Mouse (Mus musculus): ENCODE data around the gene Cdkal1. TPM values are rescaled to one million over a fixed set of nuclear protein-coding genes. Genes with fewer than 3 reads are reported as not detected.

The Cdkal1 gene
- polyA plus RNA-seq, 1 experiment from 2014 or later, result 33.9 TPM

- DNase-seq (ENCODE audit: low spot score), result no peak
- Histone ChIP-seq H3K4me3 (ENCODE audit: low read depth, low read length) (no peak overlapping the region), H3K27ac (ENCODE audit: low read depth) (no peak overlapping the region), H3K9ac (ENCODE audit: low read length) (no peak overlapping the region), H3K36me3 (ENCODE audit: control insufficient read depth, insufficient read depth, low read length) (no peaks in the 10 kb centered on the region), H3K27me3 (replicated peaks; ENCODE audit: control insufficient read depth, insufficient read depth, low read length) (no peaks in the 10 kb centered on the region), H3K4me1 (replicated peaks; ENCODE audit: control insufficient read depth, insufficient read depth, low read length) (no peaks in the 10 kb centered on the region), H3K4me2 (ENCODE audit: low read length) (no peak overlapping the region), H3K9me3 (ENCODE audit: control insufficient read depth, low read length) (no peaks in the 10 kb centered on the region)
- 77% methylated on average over 7 of the region's 7 CpGs for WGBS
- no peak for ATAC-seq (replicated peaks; ENCODE audit: low FRiP score, low TSS enrichment, low read depth)
These were observed 274.7 kb downstream of the Cdkal1 start for GRCm38 (mm10) chr13:29580780-29581179.

- no peak overlapping the region for H3K4me3 ChIP-seq (ENCODE audit: low read depth, low read length)
- H3K9ac ChIP-seq (ENCODE audit: low read length), result no peak overlapping the region
- ATAC-seq (replicated peaks; ENCODE audit: low FRiP score, low TSS enrichment, low read depth) (no peak), DNase-seq (ENCODE audit: low spot score) (no peak)
- H3K27me3 ChIP-seq (replicated peaks; ENCODE audit: control insufficient read depth, insufficient read depth, low read length), result no peaks in the 10 kb centered on the region
- H3K4me2 ChIP-seq (ENCODE audit: low read length), result no peak overlapping the region
- no peak overlapping the region for H3K27ac ChIP-seq (ENCODE audit: low read depth)
- no peaks in the 10 kb centered on the region for H3K4me1 ChIP-seq (replicated peaks; ENCODE audit: control insufficient read depth, insufficient read depth, low read length)
- no peaks in the 10 kb centered on the region for H3K9me3 ChIP-seq (ENCODE audit: control insufficient read depth, low read length)
- no peaks in the 10 kb centered on the region for H3K36me3 ChIP-seq (ENCODE audit: control insufficient read depth, insufficient read depth, low read length)
- 41% methylated on average over 3 of the region's 3 CpGs for WGBS
These were observed 275.5 kb downstream of the Cdkal1 start for GRCm38 (mm10) chr13:29580009-29580408.

- DNase-seq (ENCODE audit: low spot score), result no peak
- Histone ChIP-seq H3K4me3 (ENCODE audit: low read depth, low read length) (no peak overlapping the region), H3K27me3 (replicated peaks; ENCODE audit: control insufficient read depth, insufficient read depth, low read length) (no peaks in the 10 kb centered on the region), H3K27ac (ENCODE audit: low read depth) (no peak overlapping the region), H3K36me3 (ENCODE audit: control insufficient read depth, insufficient read depth, low read length) (no peaks in the 10 kb centered on the region), H3K9me3 (ENCODE audit: control insufficient read depth, low read length) (no peaks in the 10 kb centered on the region), H3K9ac (ENCODE audit: low read length) (no peak overlapping the region), H3K4me1 (replicated peaks; ENCODE audit: control insufficient read depth, insufficient read depth, low read length) (no peaks in the 10 kb centered on the region), H3K4me2 (ENCODE audit: low read length) (no peak overlapping the region)
- WGBS, result 91% methylated on average over 3 of the region's 3 CpGs
- ATAC-seq (replicated peaks; ENCODE audit: low FRiP score, low TSS enrichment, low read depth), result no peak
These were observed 276.9 kb downstream of the Cdkal1 start for GRCm38 (mm10) chr13:29578621-29579020.

GRCm38 (mm10) chr13:29574784-29575183 lies 280.7 kb downstream of the Cdkal1 start:
- 41% methylated on average over 1 of the region's 1 CpGs for WGBS
- Histone ChIP-seq H3K9me3 (ENCODE audit: control insufficient read depth, low read length) (no peaks in the 10 kb centered on the region), H3K4me3 (ENCODE audit: low read depth, low read length) (no peak overlapping the region), H3K27ac (ENCODE audit: low read depth) (no peak overlapping the region), H3K27me3 (replicated peaks; ENCODE audit: control insufficient read depth, insufficient read depth, low read length) (no peaks in the 10 kb centered on the region), H3K9ac (ENCODE audit: low read length) (no peak overlapping the region), H3K4me2 (ENCODE audit: low read length) (no peak overlapping the region), H3K36me3 (ENCODE audit: control insufficient read depth, insufficient read depth, low read length) (no peaks in the 10 kb centered on the region), H3K4me1 (replicated peaks; ENCODE audit: control insufficient read depth, insufficient read depth, low read length) (no peaks in the 10 kb centered on the region)
- ATAC-seq (replicated peaks; ENCODE audit: low FRiP score, low TSS enrichment, low read depth) (no peak), DNase-seq (ENCODE audit: low spot score) (no peak)

GRCm38 (mm10) chr13:29572477-29572876 lies 283.0 kb downstream of the Cdkal1 start:
- H3K36me3 ChIP-seq (ENCODE audit: control insufficient read depth, insufficient read depth, low read length), result no peaks in the 10 kb centered on the region
- DNase-seq (ENCODE audit: low spot score) (no peak), ATAC-seq (replicated peaks; ENCODE audit: low FRiP score, low TSS enrichment, low read depth) (no peak)
- H3K4me1 ChIP-seq (replicated peaks; ENCODE audit: control insufficient read depth, insufficient read depth, low read length), result no peaks in the 10 kb centered on the region
- no peak overlapping the region for H3K4me3 ChIP-seq (ENCODE audit: low read depth, low read length)
- H3K27me3 ChIP-seq (replicated peaks; ENCODE audit: control insufficient read depth, insufficient read depth, low read length), result no peaks in the 10 kb centered on the region
- no peak overlapping the region for H3K27ac ChIP-seq (ENCODE audit: low read depth)
- H3K9ac ChIP-seq (ENCODE audit: low read length), result no peak overlapping the region
- WGBS, result 38% methylated on average over 2 of the region's 2 CpGs
- no peak overlapping the region for H3K4me2 ChIP-seq (ENCODE audit: low read length)
- no peaks in the 10 kb centered on the region for H3K9me3 ChIP-seq (ENCODE audit: control insufficient read depth, low read length)

GRCm38 (mm10) chr13:29565710-29566109 lies 289.8 kb downstream of the Cdkal1 start:
- Histone ChIP-seq H3K27me3 (replicated peaks; ENCODE audit: control insufficient read depth, insufficient read depth, low read length) (no peaks in the 10 kb centered on the region), H3K9ac (ENCODE audit: low read length) (no peak overlapping the region), H3K36me3 (ENCODE audit: control insufficient read depth, insufficient read depth, low read length) (no peaks in the 10 kb centered on the region), H3K4me3 (ENCODE audit: low read depth, low read length) (no peak overlapping the region), H3K27ac (ENCODE audit: low read depth) (no peak overlapping the region), H3K4me1 (replicated peaks; ENCODE audit: control insufficient read depth, insufficient read depth, low read length) (no peaks in the 10 kb centered on the region), H3K4me2 (ENCODE audit: low read length) (no peak overlapping the region), H3K9me3 (ENCODE audit: control insufficient read depth, low read length) (no peaks in the 10 kb centered on the region)
- 87% methylated on average over 5 of the region's 5 CpGs for WGBS
- DNase-seq (ENCODE audit: low spot score) (no peak), ATAC-seq (replicated peaks; ENCODE audit: low FRiP score, low TSS enrichment, low read depth) (no peak)

- no peak overlapping the region for H3K4me2 ChIP-seq (ENCODE audit: low read length)
- H3K4me1 ChIP-seq (replicated peaks; ENCODE audit: control insufficient read depth, insufficient read depth, low read length), result no peaks in the 10 kb centered on the region
- no peaks in the 10 kb centered on the region for H3K27me3 ChIP-seq (replicated peaks; ENCODE audit: control insufficient read depth, insufficient read depth, low read length)
- no peak overlapping the region for H3K27ac ChIP-seq (ENCODE audit: low read depth)
- no peak overlapping the region for H3K9ac ChIP-seq (ENCODE audit: low read length)
- no peak for ATAC-seq (replicated peaks; ENCODE audit: low FRiP score, low TSS enrichment, low read depth)
- no peak overlapping the region for H3K4me3 ChIP-seq (ENCODE audit: low read depth, low read length)
- no peaks in the 10 kb centered on the region for H3K9me3 ChIP-seq (ENCODE audit: control insufficient read depth, low read length)
- WGBS, result 60% methylated on average over 3 of the region's 3 CpGs
- no peak for DNase-seq (ENCODE audit: low spot score)
- H3K36me3 ChIP-seq (ENCODE audit: control insufficient read depth, insufficient read depth, low read length), result no peaks in the 10 kb centered on the region
These were observed 296.3 kb downstream of the Cdkal1 start for GRCm38 (mm10) chr13:29559188-29559587.

- DNase-seq (ENCODE audit: low spot score), result no peak
These were observed 300.2 kb downstream of the Cdkal1 start for GRCm38 (mm10) chr13:29555160-29555785.

GRCm38 (mm10) chr13:29553792-29554191 lies 301.7 kb downstream of the Cdkal1 start:
- Histone ChIP-seq H3K4me1 (replicated peaks; ENCODE audit: control insufficient read depth, insufficient read depth, low read length) (no peaks in the 10 kb centered on the region), H3K9me3 (ENCODE audit: control insufficient read depth, low read length) (no peaks in the 10 kb centered on the region), H3K9ac (ENCODE audit: low read length) (no peak overlapping the region), H3K4me2 (ENCODE audit: low read length) (no peak overlapping the region), H3K4me3 (ENCODE audit: low read depth, low read length) (no peak overlapping the region), H3K36me3 (ENCODE audit: control insufficient read depth, insufficient read depth, low read length) (no peaks in the 10 kb centered on the region), H3K27ac (ENCODE audit: low read depth) (no peak overlapping the region), H3K27me3 (replicated peaks; ENCODE audit: control insufficient read depth, insufficient read depth, low read length) (no peaks in the 10 kb centered on the region)
- DNase-seq (ENCODE audit: low spot score) (no peak), ATAC-seq (replicated peaks; ENCODE audit: low FRiP score, low TSS enrichment, low read depth) (no peak)

More at GRCm38 (mm10) chr13:29555160-29555785, 300.2 kb downstream of the Cdkal1 start:
- ATAC-seq (replicated peaks; ENCODE audit: low FRiP score, low TSS enrichment, low read depth), result no peak
- Histone ChIP-seq H3K27me3 (replicated peaks; ENCODE audit: control insufficient read depth, insufficient read depth, low read length) (no peaks in the 10 kb centered on the region), H3K4me1 (replicated peaks; ENCODE audit: control insufficient read depth, insufficient read depth, low read length) (no peaks in the 10 kb centered on the region), H3K36me3 (ENCODE audit: control insufficient read depth, insufficient read depth, low read length) (no peaks in the 10 kb centered on the region), H3K9ac (ENCODE audit: low read length) (no peak overlapping the region), H3K27ac (ENCODE audit: low read depth) (no peak overlapping the region), H3K4me2 (ENCODE audit: low read length) (no peak overlapping the region), H3K4me3 (ENCODE audit: low read depth, low read length) (no peak overlapping the region), H3K9me3 (ENCODE audit: control insufficient read depth, low read length) (no peaks in the 10 kb centered on the region)
- 75% methylated on average over 9 of the region's 9 CpGs for WGBS

All from intestine, embryonic 14.5 days (tissue).